Mouse (Mus musculus) midbrain, embryonic 15.5 days (tissue): ENCODE results near the gene Ubash3a. TPM values are rescaled to one million over a fixed set of nuclear protein-coding genes. Genes with fewer than 3 reads are reported as not detected.
A peak's percentile ranks its signal among the peaks of the same experiment; 100 is the strongest.

Experiments used
- ATAC-seq: fragments of 200-750 bp; cut with Nextera tagmentation; replicated peaks from 2 replicates; pipeline ENCODE4 v1.8.0; 2017; ENCODE audit warnings: moderate TSS enrichment
- H3K27ac ChIP-seq: fragments of 300-500 bp; sonication (generic); 2 replicates; pipeline ENCODE4 v1.5.1; 2015; ENCODE audit warnings: mild to moderate bottlenecking, inconsistent platforms
- H3K27me3 ChIP-seq: fragments of 300-500 bp; sonication (generic); replicated peaks from 2 replicates; pipeline ENCODE4 v1.6.1; 2015; ENCODE audit warnings: inconsistent platforms
- H3K36me3 ChIP-seq: fragments of 300-500 bp; sonication (generic); replicated peaks from 2 replicates; pipeline ENCODE4 v1.6.1; 2015; ENCODE audit warnings: inconsistent platforms
- H3K4me1 ChIP-seq: fragments of 300-500 bp; sonication (generic); 2 replicates; pipeline ENCODE4 v1.6.1; 2015; ENCODE audit warnings: inconsistent platforms
- H3K4me2 ChIP-seq: fragments of 300-500 bp; sonication (generic); 2 replicates; pipeline ENCODE4 v1.6.1; 2015; ENCODE audit warnings: inconsistent platforms, mild to moderate bottlenecking, moderate library complexity
- H3K4me3 ChIP-seq: fragments of 300-500 bp; sonication (generic); 2 replicates; pipeline ENCODE4 v1.5.1; 2015; ENCODE audit warnings: mild to moderate bottlenecking, inconsistent platforms
- H3K9ac ChIP-seq: fragments of 300-500 bp; sonication (generic); 2 replicates; pipeline ENCODE4 v1.6.1; 2015; ENCODE audit warnings: mild to moderate bottlenecking, inconsistent platforms
- H3K9me3 ChIP-seq: fragments of 300-500 bp; sonication (generic); 2 replicates; pipeline ENCODE4 v1.6.1; 2016; ENCODE audit warnings: inconsistent platforms
- WGBS: fragments of 180-500 bp; shearing (Covaris S2); methylation state at CpG from one replicate; pipeline ENCODE4 v1.1.7; 2015; ENCODE audit warnings: mixed read lengths; 5-methylcytosine and 5-hydroxymethylcytosine counted together
- polyA plus RNA-seq: library from polyadenylated mRNA; unstranded; fragments of >200 nt; fragmentation: Nextera tagmentation; extraction: Ambion mirVana; gene quantifications from 2 replicates; pipeline ENCODE4 v1.2.1, GENCODE M21; 2015

The Ubash3a gene
- polyA plus RNA-seq, 1 experiment from 2014 or later, result not detected

DNA sequence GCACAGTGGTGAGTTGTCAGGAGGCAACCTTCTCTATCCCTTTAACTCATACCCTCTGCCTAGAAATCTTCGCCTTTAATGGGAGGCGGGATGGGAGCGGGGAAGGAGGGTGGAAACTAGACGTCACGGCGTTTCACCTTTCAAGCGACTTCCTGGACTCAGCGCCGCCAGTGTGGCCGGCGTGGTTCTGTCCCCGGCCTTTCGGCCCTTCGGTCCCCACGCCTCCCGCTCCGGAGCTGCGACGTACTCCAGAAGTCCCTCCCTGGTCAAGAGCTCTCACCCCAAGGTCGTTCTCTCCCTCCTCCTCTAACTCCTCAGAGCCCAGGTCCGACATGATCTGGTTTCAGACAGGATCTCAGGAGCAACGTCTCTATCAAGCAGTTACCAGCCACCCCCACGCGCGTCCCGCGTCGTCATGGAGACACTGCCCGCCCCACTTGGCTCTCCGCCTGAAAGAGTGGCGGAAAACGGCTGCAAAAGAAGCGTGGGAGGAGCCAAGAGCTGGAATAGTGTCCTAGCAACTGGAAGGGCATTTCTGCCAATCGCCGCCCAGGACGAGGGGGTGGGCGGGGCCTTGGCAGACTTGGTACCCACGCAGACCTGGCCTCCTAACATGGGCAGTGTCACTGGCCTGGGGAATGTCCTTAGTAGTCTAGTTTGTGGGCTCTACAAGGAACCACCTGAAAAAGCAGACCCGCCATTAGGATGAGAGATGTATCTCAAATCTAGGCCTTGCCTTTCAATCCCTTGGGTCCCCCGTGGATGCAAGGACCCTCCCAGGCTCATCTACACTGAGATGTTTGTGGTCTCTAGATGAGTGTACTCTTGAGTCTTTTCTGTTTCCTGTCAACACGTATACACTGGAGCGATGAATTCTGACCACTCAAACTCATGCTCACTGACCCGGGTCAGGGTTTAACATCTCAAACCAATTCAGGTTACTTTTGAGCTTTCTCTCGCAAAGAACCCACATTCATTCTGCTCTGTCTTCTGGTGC lies 69.5 kb downstream of the Ubash3a start, which contains the start of gene Rsph1:
Gene Rsph1, minus strand, starts transcription at position 462 of the 997 bp plus-strand sequence.
- Histone ChIP-seq H3K27me3 (no peaks in the 10 kb centered on the region), H3K27ac (peak within 1 kb of the TSS; percentile 57), H3K4me2 (peak within 1 kb of the TSS; percentile 91), H3K4me1 (peaks cover 17% of the 10 kb centered on the region), H3K9ac (peak within 1 kb of the TSS; percentile 47; the same call in 1 of the 2 replicates), H3K9me3 (no peaks in the 10 kb centered on the region), H3K4me3 (peak within 1 kb of the TSS; percentile 56), H3K36me3 (no peaks in the 10 kb centered on the region)
- 9% methylated on average over 44 of the region's 44 CpGs for WGBS
- ATAC-seq, result peak; percentile 92

GRCm38 (mm10) chr17:31277931-31278330 lies 70.3 kb downstream of the Ubash3a start:
- no peak overlapping the region for H3K9ac ChIP-seq
- no peak overlapping the region for H3K4me3 ChIP-seq
- no peaks in the 10 kb centered on the region for H3K9me3 ChIP-seq
- H3K27me3 ChIP-seq, result no peaks in the 10 kb centered on the region
- H3K4me1 ChIP-seq, result peaks cover 24% of the 10 kb centered on the region
- H3K4me2 ChIP-seq, result no peak overlapping the region
- peak; percentile 35; the same call in 1 of the 2 replicates for ATAC-seq
- 74% methylated on average over 4 of the region's 4 CpGs for WGBS
- H3K27ac ChIP-seq, result no peak overlapping the region
- H3K36me3 ChIP-seq, result no peaks in the 10 kb centered on the region

- Histone ChIP-seq H3K4me3 (no peak overlapping the region), H3K27me3 (no peaks in the 10 kb centered on the region), H3K27ac (no peak overlapping the region), H3K36me3 (no peaks in the 10 kb centered on the region), H3K9me3 (no peaks in the 10 kb centered on the region), H3K4me1 (peaks cover 25% of the 10 kb centered on the region), H3K9ac (no peak overlapping the region), H3K4me2 (no peak overlapping the region)
- no peak for ATAC-seq
- WGBS, result 84% methylated on average over 9 of the region's 9 CpGs
These were observed 71.9 kb downstream of the Ubash3a start for GRCm38 (mm10) chr17:31279541-31279940.

- H3K4me1 ChIP-seq, result peaks cover 25% of the 10 kb centered on the region
- H3K27me3 ChIP-seq, result no peaks in the 10 kb centered on the region
- H3K27ac ChIP-seq, result no peak overlapping the region
- no peak overlapping the region for H3K9ac ChIP-seq
- H3K9me3 ChIP-seq, result no peaks in the 10 kb centered on the region
- WGBS, result 84% methylated on average over 6 of the region's 6 CpGs
- no peaks in the 10 kb centered on the region for H3K36me3 ChIP-seq
- H3K4me3 ChIP-seq, result no peak overlapping the region
- no peak overlapping the region for H3K4me2 ChIP-seq
- ATAC-seq, result no peak
These were observed 72.6 kb downstream of the Ubash3a start for GRCm38 (mm10) chr17:31280269-31280668.

- peak overlapping the region; percentile 54 for H3K27ac ChIP-seq
- no peak for ATAC-seq
- no peaks in the 10 kb centered on the region for H3K9me3 ChIP-seq
- H3K4me3 ChIP-seq, result no peak overlapping the region
- WGBS, result 31% methylated on average over 19 of the region's 19 CpGs
- no peak overlapping the region for H3K9ac ChIP-seq
- H3K27me3 ChIP-seq, result no peaks in the 10 kb centered on the region
- H3K4me1 ChIP-seq, result peaks cover 17% of the 10 kb centered on the region
- peak overlapping the region; percentile 22 for H3K4me2 ChIP-seq
- no peaks in the 10 kb centered on the region for H3K36me3 ChIP-seq
These were observed 74.4 kb downstream of the Ubash3a start for GRCm38 (mm10) chr17:31281830-31282686.

DNA sequence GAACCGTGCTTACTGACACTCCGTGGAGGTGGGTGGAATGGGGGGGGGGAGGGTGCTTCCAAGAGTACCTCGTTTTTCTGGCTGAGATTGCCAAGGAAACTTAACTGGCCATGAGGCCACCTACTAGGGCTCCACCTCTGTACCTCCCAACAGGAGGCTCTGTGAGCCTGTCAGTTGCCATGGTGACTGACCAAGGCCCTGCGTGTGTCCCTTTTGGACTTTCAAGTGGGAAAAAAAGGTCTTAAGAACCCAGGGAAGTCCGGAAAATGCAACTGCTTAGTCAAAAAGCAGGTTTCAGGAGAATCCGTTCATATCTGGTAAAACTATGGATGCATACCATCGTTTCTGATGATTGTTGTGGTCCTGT lies 75.0 kb downstream of the Ubash3a start:
- Histone ChIP-seq H3K4me2 (peak overlapping the region; percentile 22), H3K9ac (no peak overlapping the region), H3K27me3 (no peaks in the 10 kb centered on the region), H3K36me3 (no peaks in the 10 kb centered on the region), H3K27ac (no peak overlapping the region), H3K9me3 (no peaks in the 10 kb centered on the region), H3K4me3 (no peak overlapping the region), H3K4me1 (peaks cover 12% of the 10 kb centered on the region)
- WGBS, result 6% methylated on average over 7 of the region's 7 CpGs
- ATAC-seq, result no peak

- H3K4me1 ChIP-seq, result peaks cover 12% of the 10 kb centered on the region
- H3K27ac ChIP-seq, result no peak overlapping the region
- ATAC-seq, result no peak
- H3K27me3 ChIP-seq, result no peaks in the 10 kb centered on the region
- WGBS, result 71% methylated on average over 2 of the region's 2 CpGs
- no peaks in the 10 kb centered on the region for H3K9me3 ChIP-seq
- H3K4me2 ChIP-seq, result no peak overlapping the region
- H3K36me3 ChIP-seq, result no peaks in the 10 kb centered on the region
- H3K9ac ChIP-seq, result no peak overlapping the region
- H3K4me3 ChIP-seq, result no peak overlapping the region
These were observed 78.2 kb downstream of the Ubash3a start for GRCm38 (mm10) chr17:31285867-31286266.

GRCm38 (mm10) chr17:31286492-31286891 lies 78.8 kb downstream of the Ubash3a start, which contains the start of gene Slc37a1:
TSS of gene Slc37a1 (plus strand) at chr17:31286792.
- Histone ChIP-seq H3K9ac (no peak within 1 kb of the TSS), H3K27me3 (no peaks in the 10 kb centered on the region), H3K4me2 (no peak within 1 kb of the TSS), H3K4me3 (no peak within 1 kb of the TSS), H3K36me3 (no peaks in the 10 kb centered on the region), H3K9me3 (no peaks in the 10 kb centered on the region), H3K27ac (no peak within 1 kb of the TSS), H3K4me1 (peaks cover 12% of the 10 kb centered on the region)
- WGBS, result 81% methylated on average over 1 of the region's 1 CpGs
- ATAC-seq, result no peak

DNA sequence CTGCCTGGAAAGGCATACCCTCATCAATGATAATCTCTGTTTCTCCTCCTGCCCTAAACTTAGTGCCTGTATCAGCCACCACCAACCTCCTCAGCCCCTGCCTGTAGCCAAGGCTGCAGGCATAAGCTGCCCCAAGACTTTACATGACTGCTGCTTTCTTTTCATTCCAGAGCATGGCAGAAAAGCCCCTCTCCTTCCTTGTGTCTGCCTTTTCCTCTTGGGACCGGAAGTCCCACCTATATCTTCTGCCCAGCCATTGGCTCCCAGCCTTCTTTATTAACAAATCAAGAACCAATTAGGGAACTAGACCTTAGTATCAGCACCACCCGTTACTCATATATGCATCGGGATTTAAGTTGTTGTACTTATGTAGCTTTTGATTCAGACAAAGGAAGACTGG lies 79.5 kb downstream of the Ubash3a start:
- ATAC-seq, result no peak
- no peaks in the 10 kb centered on the region for H3K9me3 ChIP-seq
- no peak overlapping the region for H3K4me3 ChIP-seq
- no peak overlapping the region for H3K27ac ChIP-seq
- no peaks in the 10 kb centered on the region for H3K36me3 ChIP-seq
- peaks cover 12% of the 10 kb centered on the region for H3K4me1 ChIP-seq
- no peak overlapping the region for H3K4me2 ChIP-seq
- H3K9ac ChIP-seq, result no peak overlapping the region
- WGBS, result 84% methylated on average over 3 of the region's 3 CpGs
- no peaks in the 10 kb centered on the region for H3K27me3 ChIP-seq

DNA sequence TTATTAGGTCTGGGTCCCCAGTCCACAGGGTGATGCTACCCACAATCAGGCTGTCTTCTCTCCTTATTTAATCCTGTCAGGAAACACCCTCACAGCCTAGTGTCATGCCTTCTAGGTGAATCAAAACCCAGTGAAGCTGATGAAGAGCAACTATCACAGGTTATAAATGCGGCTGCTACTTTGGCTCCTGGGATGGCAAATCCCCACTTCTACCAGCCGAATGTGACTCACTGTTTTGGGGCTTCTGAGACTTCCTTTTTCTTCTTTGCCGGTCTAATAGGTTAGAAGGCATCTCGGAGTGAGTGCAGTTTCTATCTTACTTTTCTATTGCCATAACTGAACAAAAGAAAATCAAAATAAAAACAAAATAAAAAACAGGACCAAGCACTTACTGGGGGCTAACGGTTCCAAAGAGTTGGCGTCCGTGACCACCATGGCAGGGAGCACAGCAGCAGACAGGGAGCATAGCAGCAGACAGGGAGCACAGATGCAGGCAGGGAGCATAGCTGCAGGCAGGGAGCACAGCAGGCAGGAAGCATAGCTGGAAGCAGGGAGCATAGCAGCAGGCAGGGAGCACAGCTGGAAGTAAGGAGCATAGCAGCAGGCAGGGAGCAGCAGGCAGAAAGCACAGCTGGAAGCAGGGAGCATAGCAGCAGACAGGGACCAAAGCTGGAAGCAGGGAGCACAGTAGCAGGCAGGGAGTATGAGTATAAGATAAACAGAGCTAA lies 81.5 kb downstream of the Ubash3a start:
- Histone ChIP-seq H3K4me3 (no peak overlapping the region), H3K9me3 (no peaks in the 10 kb centered on the region), H3K4me1 (0 out of 2 replicates have a peak, but pooled peaks cover 3% of the 10 kb centered on the region), H3K27me3 (no peaks in the 10 kb centered on the region), H3K27ac (no peak overlapping the region), H3K36me3 (no peaks in the 10 kb centered on the region), H3K4me2 (no peak overlapping the region), H3K9ac (no peak overlapping the region)
- 61% methylated on average over 7 of the region's 7 CpGs for WGBS
- no peak for ATAC-seq

- Histone ChIP-seq H3K4me1 (peaks cover 7% of the 10 kb centered on the region), H3K9ac (no peak overlapping the region), H3K27me3 (no peaks in the 10 kb centered on the region), H3K36me3 (no peaks in the 10 kb centered on the region), H3K9me3 (no peaks in the 10 kb centered on the region), H3K27ac (no peak overlapping the region), H3K4me3 (no peak overlapping the region), H3K4me2 (no peak overlapping the region)
- ATAC-seq, result no peak
These were observed 82.6 kb downstream of the Ubash3a start for GRCm38 (mm10) chr17:31290311-31290710.

DNA sequence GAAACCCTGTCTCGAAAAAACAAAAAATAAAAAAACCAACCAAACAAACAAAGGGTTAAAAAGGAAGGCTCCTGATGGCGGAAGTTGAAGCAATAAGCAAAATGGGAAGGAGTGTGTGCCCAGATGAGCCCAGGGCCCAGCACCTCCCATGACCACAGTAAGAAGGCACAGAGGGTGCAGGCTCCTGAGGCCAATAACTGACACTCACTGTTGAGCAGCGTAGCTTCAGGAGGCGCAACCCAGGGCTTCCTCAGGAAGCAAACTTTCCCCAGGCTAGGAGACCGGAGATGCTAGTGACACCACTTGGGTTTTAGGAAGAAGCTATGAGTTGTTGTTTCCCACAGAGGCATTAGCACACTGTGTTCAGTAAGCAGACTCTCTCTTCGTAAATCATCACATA lies 83.2 kb downstream of the Ubash3a start:
- 73% methylated on average over 6 of the region's 6 CpGs for WGBS
- no peaks in the 10 kb centered on the region for H3K27me3 ChIP-seq
- no peak overlapping the region for H3K4me2 ChIP-seq
- H3K4me3 ChIP-seq, result no peak overlapping the region
- H3K9ac ChIP-seq, result no peak overlapping the region
- no peak overlapping the region for H3K27ac ChIP-seq
- H3K36me3 ChIP-seq, result no peaks in the 10 kb centered on the region
- peaks cover 13% of the 10 kb centered on the region for H3K4me1 ChIP-seq
- no peak for ATAC-seq
- H3K9me3 ChIP-seq, result no peaks in the 10 kb centered on the region
